24 mouse cellular contexts compared by ENCODE assay signal in the genomic region with DNA sequence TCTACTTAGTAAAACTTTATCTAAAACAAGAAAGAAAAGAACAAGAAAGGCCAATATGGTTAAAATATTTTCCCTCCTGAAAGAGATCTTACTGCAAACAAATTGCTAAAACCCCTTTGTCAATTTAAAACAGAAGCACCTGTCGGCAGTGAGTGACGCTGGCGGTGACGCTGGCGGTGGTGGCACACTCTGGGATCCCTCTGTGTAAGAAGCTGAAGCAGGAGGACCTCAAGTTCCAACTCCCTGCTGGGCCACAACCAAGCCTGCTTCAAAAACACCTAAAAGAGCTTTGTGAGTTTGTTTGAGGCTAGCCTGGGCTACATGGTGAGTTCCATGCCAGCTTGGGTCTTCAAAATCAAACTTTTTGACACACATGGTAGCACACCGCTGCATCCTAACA. TPM values are rescaled to one million over a fixed set of nuclear protein-coding genes. Genes with fewer than 3 reads are reported as not detected.
DNase-seq lines count a peak whose midpoint lies in the region; ATAC-seq and TF ChIP-seq lines count a peak whose summit lies in the region.
"Had no signal": no experiment of that assay in that cellular context is flagged by ENCODE, and none has a peak within 500 bp of the region (broad histone marks: within the 10 kb centered on the region; RNA-seq: fewer than 3 reads in every experiment).

No protein-coding gene starts in this region.

- TF ChIP-seq CTCF in liver, postnatal 0 days (IDR thresholded peaks at IDR 0.05; ENCODE audit: low read depth) = no peak

- no peak overlapping the region for H3K27ac ChIP-seq in heart, embryonic 10.5 days
- no peak overlapping the region for H3K27ac ChIP-seq in heart, embryonic 11.5 days (ENCODE audit: low read depth, low read length)
- no peak overlapping the region for H3K27ac ChIP-seq in kidney, embryonic 16.5 days (ENCODE audit: low read length)
- no peak overlapping the region for H3K27ac ChIP-seq in liver, embryonic 11.5 days (ENCODE audit: low read depth, low read length)
- no peak overlapping the region for H3K27ac ChIP-seq in liver, postnatal 0 days (ENCODE audit: low read depth)

- no peaks in the 10 kb centered on the region for H3K9me3 ChIP-seq in heart, embryonic 10.5 days
- no peaks in the 10 kb centered on the region for H3K9me3 ChIP-seq in heart, embryonic 11.5 days (replicated peaks; ENCODE audit: control insufficient read depth, low read length)
- no peaks in the 10 kb centered on the region for H3K9me3 ChIP-seq in kidney, embryonic 16.5 days (ENCODE audit: low read length)
- H3K9me3 ChIP-seq in liver, embryonic 11.5 days (ENCODE audit: control insufficient read depth, low read length) = no peaks in the 10 kb centered on the region
- H3K9me3 ChIP-seq in liver, postnatal 0 days (ENCODE audit: low read length) = no peaks in the 10 kb centered on the region
- H3K9me3 ChIP-seq: G1E had no signal

- H3K9ac ChIP-seq in heart, embryonic 11.5 days (ENCODE audit: low read depth, low read length) = no peak overlapping the region
- no peak overlapping the region for H3K9ac ChIP-seq in kidney, embryonic 16.5 days (replicated peaks; ENCODE audit: low read length)
- H3K9ac ChIP-seq in liver, embryonic 11.5 days (ENCODE audit: low read depth, low read length) = no peak overlapping the region
- H3K9ac ChIP-seq in liver, postnatal 0 days (replicated peaks) = no peak overlapping the region

- H3K4me2 ChIP-seq in heart, embryonic 11.5 days = no peak overlapping the region
- no peak overlapping the region for H3K4me2 ChIP-seq in kidney, embryonic 16.5 days (replicated peaks; ENCODE audit: low read depth, low read length)
- H3K4me2 ChIP-seq in liver, embryonic 11.5 days = no peak overlapping the region
- no peak overlapping the region for H3K4me2 ChIP-seq in liver, postnatal 0 days (ENCODE audit: low read depth, low read length)

- H3K4me3 ChIP-seq in heart, embryonic 10.5 days = no peak overlapping the region
- H3K4me3 ChIP-seq in heart, embryonic 11.5 days (ENCODE audit: low read depth, low read length) = no peak overlapping the region
- H3K4me3 ChIP-seq in kidney, embryonic 16.5 days (ENCODE audit: low read length) = no peak overlapping the region
- no peak overlapping the region for H3K4me3 ChIP-seq in liver, embryonic 11.5 days (ENCODE audit: low read depth, low read length)
- no peak overlapping the region for H3K4me3 ChIP-seq in liver, postnatal 0 days (ENCODE audit: low read depth, low read length)

- H3K27me3 ChIP-seq in heart, embryonic 10.5 days (ENCODE audit: insufficient read depth, poor library complexity, severe bottlenecking) = no peaks in the 10 kb centered on the region
- no peaks in the 10 kb centered on the region for H3K27me3 ChIP-seq in heart, embryonic 11.5 days (ENCODE audit: control insufficient read depth, insufficient read depth, low read length)
- H3K27me3 ChIP-seq in kidney, embryonic 16.5 days (ENCODE audit: insufficient read depth, low read length) = no peaks in the 10 kb centered on the region
- H3K27me3 ChIP-seq in liver, embryonic 11.5 days (replicated peaks; ENCODE audit: control insufficient read depth, insufficient read depth, low read length) = no peaks in the 10 kb centered on the region
- H3K27me3 ChIP-seq in liver, postnatal 0 days (ENCODE audit: insufficient read depth, low read length) = no peaks in the 10 kb centered on the region
- H3K27me3 ChIP-seq: CH12.LX, Patski had no signal

- DNase-seq in heart, adult 11 months = peak; percentile 76
- DNase-seq in heart, adult 18-20 months = no peak
- DNase-seq in heart, embryonic 10.5 days (ENCODE audit: low spot score) = peak; percentile 24
- peak; percentile 1 for DNase-seq in kidney, postnatal 10 days
- peak; percentile 22 for DNase-seq in liver, embryonic 11.5 days (ENCODE audit: low spot score)
- no peak for DNase-seq in liver, postnatal 0 days
- DNase-seq: adrenal gland, adult 2 months; adrenal gland, adult 8-10 months; adrenal gland, postnatal 10 days; adrenal gland, postnatal 14 days; adrenal gland, postnatal 25 days; adrenal gland, postnatal 36 days; B cell, adult 2 months; cerebellum, adult 11 months; cerebellum, adult 11-12 months had no signal

- no peaks in the 10 kb centered on the region; the same call in 1 of the 2 replicates for H3K36me3 ChIP-seq in heart, embryonic 10.5 days
- H3K36me3 ChIP-seq in heart, embryonic 11.5 days (ENCODE audit: control insufficient read depth, insufficient read depth, low read length) = no peaks in the 10 kb centered on the region
- H3K36me3 ChIP-seq in kidney, embryonic 16.5 days (ENCODE audit: insufficient read depth, low read length) = no peaks in the 10 kb centered on the region
- no peaks in the 10 kb centered on the region; the same call in 1 of the 2 replicates for H3K36me3 ChIP-seq in liver, embryonic 11.5 days (ENCODE audit: control insufficient read depth, insufficient read depth, low read length)
- peaks cover 21% of the 10 kb centered on the region; the same call in 1 of the 2 replicates for H3K36me3 ChIP-seq in liver, postnatal 0 days (replicated peaks; ENCODE audit: insufficient read depth, low read length)

- no peaks in the 10 kb centered on the region for H3K4me1 ChIP-seq in heart, embryonic 10.5 days
- H3K4me1 ChIP-seq in heart, embryonic 11.5 days (ENCODE audit: control insufficient read depth, insufficient read depth, low read length) = no peaks in the 10 kb centered on the region
- no peaks in the 10 kb centered on the region for H3K4me1 ChIP-seq in kidney, embryonic 16.5 days (ENCODE audit: insufficient read depth, low read length)
- no peaks in the 10 kb centered on the region for H3K4me1 ChIP-seq in liver, embryonic 11.5 days (replicated peaks; ENCODE audit: control insufficient read depth, insufficient read depth, low read length)
- no peaks in the 10 kb centered on the region for H3K4me1 ChIP-seq in liver, postnatal 0 days (ENCODE audit: insufficient read depth)

- no peak for TF ChIP-seq EP300 in liver, postnatal 0 days (IDR thresholded peaks at IDR 0.05; ENCODE audit: low read depth)

- no peak for ATAC-seq in heart, embryonic 11.5 days (replicated peaks; ENCODE audit: insufficient number of reproducible peaks, low FRiP score, low TSS enrichment)
- ATAC-seq in kidney, embryonic 16.5 days (ENCODE audit: low FRiP score, low TSS enrichment) = no peak
- ATAC-seq in liver, embryonic 11.5 days (replicated peaks; ENCODE audit: low FRiP score) = no peak
- no peak for ATAC-seq in liver, postnatal 0 days
- ATAC-seq: activated CD4-positive, CD25-positive, alpha-beta regulatory T cell, adult 4 months; CD4-positive, CD25-positive, alpha-beta regulatory T cell, adult 4 months; Patski had no signal

- 98% methylated on average over 6 of the region's 6 CpGs for WGBS in heart, embryonic 10.5 days
- WGBS in heart, embryonic 11.5 days (ENCODE audit: insufficient replicate concordance) = 94% methylated on average over 6 of the region's 6 CpGs
- WGBS in kidney, embryonic 16.5 days = 93% methylated on average over 6 of the region's 6 CpGs
- 89% methylated on average over 6 of the region's 6 CpGs for WGBS in liver, embryonic 11.5 days
- WGBS in liver, postnatal 0 days (ENCODE audit: insufficient replicate concordance) = 97% methylated on average over 6 of the region's 6 CpGs

RNA-seq across cellular contexts. Expression of a gene that starts 9.9 kb away (rescaled TPM):
- 1 to 10 TPM; 1.9 to 2.9 TPM for total RNA-seq in heart, adult 18-20 months (2021)
- polyA plus RNA-seq in heart, embryonic 10.5 days (2016; fragmentation: Nextera tagmentation; extraction: Ambion mirVana) = 0.18 and 0.22 TPM in 2 replicates
- polyA plus RNA-seq in heart, embryonic 11.5 days (2014; fragmentation: Nextera tagmentation; extraction: Ambion mirVana) = 0.11 and 0.32 TPM in 2 replicates
- polyA plus RNA-seq in kidney, embryonic 16.5 days (2015; fragmentation: Nextera tagmentation; extraction: Ambion mirVana) = 9.0 and 12.0 TPM in 2 replicates
- polyA plus RNA-seq in liver, embryonic 11.5 days (2014; fragmentation: Nextera tagmentation; extraction: Ambion mirVana) = 0.34 and 0.56 TPM in 2 replicates
- polyA plus RNA-seq in liver, postnatal 0 days (2015; fragmentation: Nextera tagmentation; extraction: Ambion mirVana) = 6.0 and 6.1 TPM in 2 replicates
- total RNA-seq: CH12.LX, MEL had no signal
- polyA plus RNA-seq: activated CD4-positive, CD25-positive, alpha-beta regulatory T cell, adult 4 months; C2C12; CD4-positive, CD25-positive, alpha-beta regulatory T cell, adult 4 months; G1E had no signal

RNA-seq across cellular contexts. Expression of a gene that starts 48.5 kb away (rescaled TPM):
- under 1 TPM; 0.35 to 0.62 TPM for total RNA-seq in heart, adult 18-20 months (2021)
- 0.07 and 0.11 TPM in 2 replicates for polyA plus RNA-seq in heart, embryonic 10.5 days (2016; fragmentation: Nextera tagmentation; extraction: Ambion mirVana)
- polyA plus RNA-seq in heart, embryonic 11.5 days (2014; fragmentation: Nextera tagmentation; extraction: Ambion mirVana) = 0.07 TPM in 1 of 2 replicates, not detected in the other
- 7.0 and 7.5 TPM in 2 replicates for polyA plus RNA-seq in kidney, embryonic 16.5 days (2015; fragmentation: Nextera tagmentation; extraction: Ambion mirVana)
- 0.10 and 0.12 TPM in 2 replicates for polyA plus RNA-seq in liver, embryonic 11.5 days (2014; fragmentation: Nextera tagmentation; extraction: Ambion mirVana)
- polyA plus RNA-seq in liver, postnatal 0 days (2015; fragmentation: Nextera tagmentation; extraction: Ambion mirVana) = 0.06 and 0.09 TPM in 2 replicates
- total RNA-seq: CH12.LX, MEL had no signal
- polyA plus RNA-seq: G1E had no signal

Comparison
In these comparisons a context has a peak if more than half of its experiments do, and no peak if none do; other contexts are left out.
1. DNase-seq: peak in heart, adult 11 months (single experiment), heart, embryonic 10.5 days (single experiment), kidney, postnatal 10 days (single experiment) and liver, embryonic 11.5 days (single experiment); none in heart, adult 18-20 months (0 of 2) and liver, postnatal 0 days (single experiment).